Mouse (Mus musculus) layer of hippocampus, adult 18-20 months (tissue): Measurements from ENCODE around the gene Lta. TPM values are rescaled to one million over a fixed set of nuclear protein-coding genes. Genes with fewer than 3 reads are reported as not detected.

ENCODE experiments used
- DNase-seq, 2 experiments: peaks; one replicate each; pipeline ENCODE4 v3.0.0; 2022; ENCODE audit warnings: low spot score in 2 of 2
- long read RNA-seq: library from polyadenylated mRNA; stranded (forward); transcript quantifications from one replicate; pipeline ENCODE4 v2.0.0, GENCODE M21; 2021
- total RNA-seq, 2 experiments: library from RNA; stranded (reverse); gene quantifications; 2 replicates each; pipeline ENCODE4 v1.2.3; 2021

Lta gene
- under 1 TPM; 0.22 to 0.41 TPM for total RNA-seq
- long read RNA-seq, result 0 reads

DNA sequence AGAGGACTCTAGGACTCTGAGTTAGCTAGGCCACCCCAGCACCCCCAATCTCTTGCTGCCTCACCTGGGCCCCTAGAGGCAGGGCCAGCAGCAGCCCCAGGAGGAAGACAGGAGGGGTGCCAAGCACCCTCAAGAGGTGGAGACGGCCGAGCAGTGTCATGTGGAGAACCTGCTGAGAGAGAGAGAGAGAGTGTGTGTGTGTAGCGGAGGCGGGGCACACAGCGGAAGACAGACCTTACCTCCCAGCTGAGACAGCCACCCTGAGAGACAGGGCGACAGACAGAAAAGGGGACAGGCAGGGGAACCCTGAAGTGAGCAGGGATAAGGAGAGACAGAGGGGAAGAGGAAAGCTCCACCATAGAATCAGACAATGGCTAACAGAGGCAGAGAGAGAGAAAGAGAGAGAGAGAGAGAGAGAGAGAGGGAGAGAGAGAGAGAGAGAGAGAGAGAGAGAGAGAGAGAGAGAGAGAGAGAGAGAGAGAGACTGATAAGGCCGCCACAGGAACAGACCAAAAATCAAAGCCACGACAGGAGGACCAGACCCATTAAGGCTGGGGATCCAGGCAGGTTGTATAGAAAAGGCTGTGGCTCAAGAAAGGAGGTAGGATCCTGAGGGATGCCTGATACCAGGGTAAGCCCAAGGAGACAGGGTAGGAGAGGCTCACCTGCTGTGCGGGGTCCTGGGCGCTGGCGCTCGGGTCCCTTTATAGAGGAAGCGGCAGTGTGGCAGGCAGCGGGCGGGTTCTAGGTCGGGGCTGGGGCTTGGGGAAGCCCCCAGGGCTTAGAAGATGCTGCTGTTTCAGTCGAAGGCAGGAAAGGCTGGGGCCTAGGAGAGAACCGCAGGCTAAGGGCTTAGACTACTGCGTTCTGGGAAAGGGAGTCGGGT is at the start of gene Lta:
Gene Lta (minus strand): TSS at position 858 of the 886 bp plus-strand sequence.
- DNase-seq, result no peak

DNA sequence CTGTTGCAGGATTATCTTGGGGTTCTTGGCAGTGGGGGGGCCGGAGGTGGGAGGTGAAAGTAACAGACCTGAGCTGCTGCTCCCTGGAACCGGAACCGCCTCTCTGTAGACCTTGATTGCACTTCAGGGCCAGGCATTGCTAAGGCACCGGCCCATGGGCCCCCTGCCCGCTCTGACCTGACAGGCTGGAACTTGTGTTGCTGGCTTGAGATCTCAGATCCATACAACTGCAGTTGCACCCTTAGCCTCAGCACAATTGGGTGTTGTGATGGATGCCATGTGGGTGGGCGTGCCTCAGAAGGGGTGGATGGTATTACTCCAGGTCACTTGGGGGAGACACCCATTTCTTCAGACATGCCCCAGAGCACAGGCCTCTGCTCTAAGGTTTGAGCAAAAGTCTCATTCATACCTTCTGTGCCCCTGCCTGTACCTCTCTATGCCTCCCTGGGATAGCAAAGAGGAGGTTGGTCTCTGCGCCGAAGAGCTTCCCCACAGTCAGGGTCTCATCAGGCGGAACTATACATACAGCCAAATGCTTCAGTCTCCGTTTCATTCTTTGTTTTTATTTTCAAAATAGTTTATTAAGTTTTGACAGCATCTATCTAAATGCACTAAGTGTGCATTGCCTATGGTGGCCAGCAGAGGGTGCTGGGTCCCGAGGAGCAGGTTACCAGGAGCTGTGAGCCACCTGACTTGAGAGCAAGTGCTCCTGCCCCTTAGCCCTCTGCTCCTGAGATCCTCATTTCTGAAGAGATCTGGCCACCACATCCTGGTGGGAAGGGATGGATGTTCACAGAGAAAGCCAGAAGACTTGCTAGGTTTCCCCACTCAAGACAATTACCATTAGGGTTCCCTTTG is 49.3 kb upstream of the Lta start:
- DNase-seq, result peak in 1 of 2 experiments; percentile 65

DNA sequence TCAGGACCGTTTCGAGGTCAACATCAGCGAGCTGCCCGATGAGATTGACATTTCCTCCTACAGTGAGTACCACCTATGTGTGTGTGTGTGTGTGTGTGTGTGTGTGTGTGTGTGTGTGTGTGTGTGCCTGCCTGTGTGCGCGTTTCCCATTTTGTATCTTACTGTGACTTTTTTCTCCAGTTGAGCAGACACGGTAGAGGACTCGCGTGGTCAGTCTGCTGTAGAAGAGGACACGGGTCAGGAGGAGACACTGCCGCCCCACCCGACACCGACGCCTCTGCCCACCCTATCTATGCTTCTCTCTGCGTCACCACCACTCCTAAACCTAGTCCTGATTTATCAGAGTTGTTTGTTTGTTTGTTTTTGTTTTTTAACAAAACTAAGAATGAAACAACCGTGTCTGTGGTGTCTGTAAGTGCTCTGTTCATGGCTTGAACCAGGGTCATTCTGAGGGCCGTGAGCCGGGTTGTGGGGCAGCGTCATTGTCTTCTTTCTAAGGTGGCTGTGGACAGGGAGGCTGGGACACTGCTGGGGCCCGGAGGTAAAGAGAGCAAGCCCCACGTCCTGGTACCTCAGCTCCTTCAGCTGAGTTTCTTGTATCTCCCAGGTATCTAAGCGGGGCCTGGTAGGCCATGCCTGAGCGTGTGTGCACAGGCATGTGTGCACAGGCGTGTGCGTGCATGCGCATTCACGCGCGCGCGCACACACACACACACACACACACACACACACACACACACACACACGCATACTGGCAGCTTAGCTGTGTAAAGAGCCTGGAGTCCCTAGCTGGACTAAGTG is 48.3 kb upstream of the Lta start:
- no peak for DNase-seq

DNA sequence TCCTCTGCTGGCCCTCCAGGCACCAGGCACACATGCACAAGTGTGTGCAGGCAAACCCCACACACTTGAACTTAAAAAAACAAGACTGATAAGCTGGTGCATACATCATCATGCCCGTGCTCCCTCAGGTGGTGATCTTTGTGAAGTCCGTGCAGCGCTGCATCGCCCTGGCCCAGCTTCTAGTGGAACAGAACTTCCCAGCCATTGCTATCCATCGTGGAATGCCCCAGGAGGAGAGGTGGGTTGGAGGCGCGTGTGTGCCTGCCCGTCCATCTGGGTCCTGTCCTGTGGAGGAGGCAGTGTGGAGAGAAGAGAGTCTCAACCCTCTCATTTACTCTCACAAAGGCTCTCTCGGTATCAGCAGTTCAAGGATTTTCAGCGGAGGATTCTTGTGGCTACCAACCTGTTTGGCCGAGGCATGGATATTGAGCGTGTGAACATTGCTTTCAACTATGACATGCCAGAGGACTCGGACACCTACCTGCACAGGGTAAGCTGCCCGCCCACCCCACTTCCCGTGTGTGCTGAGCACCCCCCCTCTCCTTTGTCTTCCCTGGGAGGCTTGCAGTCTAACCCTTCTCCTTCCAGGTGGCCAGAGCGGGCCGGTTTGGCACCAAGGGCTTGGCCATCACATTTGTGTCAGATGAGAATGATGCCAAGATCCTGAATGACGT is 47.6 kb upstream of the Lta start:
- no peak for DNase-seq

DNA sequence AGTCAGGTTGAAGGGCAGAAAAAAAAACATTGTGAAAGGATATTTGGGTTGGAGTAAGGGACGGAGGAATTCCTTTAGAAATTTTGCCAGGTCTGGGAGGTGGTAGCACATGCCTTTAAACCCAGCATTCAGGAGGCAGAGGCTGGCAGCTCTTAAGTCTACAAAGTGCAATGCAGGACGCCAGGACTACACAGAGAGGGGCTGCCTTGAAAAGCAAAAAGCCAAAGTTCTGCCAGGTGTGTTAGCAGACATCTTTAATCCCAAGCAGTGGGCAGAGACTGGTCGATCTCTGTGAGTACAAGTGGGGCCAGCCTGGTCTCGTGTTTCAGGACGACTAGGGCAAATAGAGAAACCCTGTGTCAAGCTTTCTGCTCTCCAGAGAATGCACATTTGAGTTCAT is 46.8 kb upstream of the Lta start:
- DNase-seq, result no peak

DNA sequence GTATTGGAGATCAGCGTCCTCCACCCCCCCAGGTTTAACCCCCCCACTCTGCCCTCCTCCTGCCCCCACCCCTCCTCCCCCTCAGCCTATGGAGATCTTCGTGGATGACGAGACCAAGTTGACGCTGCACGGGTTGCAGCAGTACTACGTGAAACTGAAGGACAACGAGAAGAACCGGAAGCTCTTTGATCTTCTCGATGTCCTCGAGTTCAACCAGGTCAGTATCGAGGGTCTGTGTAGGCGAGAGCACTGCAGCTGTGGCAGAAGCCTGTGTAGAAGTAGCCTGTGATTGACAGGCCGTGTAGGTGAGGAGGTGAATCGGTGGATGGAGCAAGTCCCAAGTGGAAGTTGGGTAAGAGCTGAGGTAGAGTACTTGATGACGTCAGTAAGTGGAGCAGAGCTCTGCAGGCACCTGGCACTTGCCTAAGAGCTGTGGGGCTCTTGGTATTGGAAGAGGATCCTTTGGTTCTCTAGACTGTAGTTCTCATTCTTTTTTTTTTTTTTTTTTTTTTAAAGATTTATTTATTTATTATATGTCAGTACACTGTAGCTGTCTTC is 46.1 kb upstream of the Lta start:
- DNase-seq, result peak in 1 of 2 experiments; percentile 1

DNA sequence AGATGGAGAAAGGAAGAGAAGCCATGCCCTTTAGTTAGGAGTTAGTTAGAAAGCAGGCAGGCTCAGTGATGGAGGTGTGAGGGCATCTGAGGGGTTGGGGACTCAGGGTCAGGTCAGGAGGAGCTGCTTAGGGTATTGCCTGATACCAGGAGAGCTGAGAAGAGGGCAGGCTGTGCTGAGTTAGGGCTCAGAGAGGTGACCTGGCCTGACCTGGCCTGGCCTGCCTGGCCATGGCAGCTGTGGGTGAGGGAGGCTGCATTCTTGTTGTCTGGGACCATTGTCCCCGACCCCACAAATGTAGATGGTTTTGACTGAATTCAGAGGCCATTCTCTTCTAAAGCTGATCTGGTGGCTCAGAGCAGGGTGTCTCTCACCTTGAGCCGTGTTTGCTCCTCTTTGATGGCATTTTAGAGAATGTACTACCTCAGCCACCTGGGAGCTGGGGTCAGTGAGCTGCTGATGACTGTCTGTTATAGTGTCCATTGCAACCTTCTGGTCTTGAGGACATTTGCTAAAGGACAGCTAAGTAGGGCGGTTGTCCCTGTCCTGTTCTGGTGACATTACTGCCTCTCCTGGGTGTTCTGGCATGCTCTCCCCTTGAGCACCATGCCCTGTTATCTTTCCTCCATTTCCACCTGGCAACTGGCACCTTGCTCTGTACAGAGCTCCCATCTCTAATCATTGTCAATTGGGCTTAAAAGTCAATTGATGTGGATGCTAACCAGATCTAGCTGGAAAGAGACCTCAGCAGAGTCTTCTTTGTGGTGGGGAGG is 45.4 kb upstream of the Lta start:
- DNase-seq, result peak in 1 of 2 experiments; percentile 1

DNA sequence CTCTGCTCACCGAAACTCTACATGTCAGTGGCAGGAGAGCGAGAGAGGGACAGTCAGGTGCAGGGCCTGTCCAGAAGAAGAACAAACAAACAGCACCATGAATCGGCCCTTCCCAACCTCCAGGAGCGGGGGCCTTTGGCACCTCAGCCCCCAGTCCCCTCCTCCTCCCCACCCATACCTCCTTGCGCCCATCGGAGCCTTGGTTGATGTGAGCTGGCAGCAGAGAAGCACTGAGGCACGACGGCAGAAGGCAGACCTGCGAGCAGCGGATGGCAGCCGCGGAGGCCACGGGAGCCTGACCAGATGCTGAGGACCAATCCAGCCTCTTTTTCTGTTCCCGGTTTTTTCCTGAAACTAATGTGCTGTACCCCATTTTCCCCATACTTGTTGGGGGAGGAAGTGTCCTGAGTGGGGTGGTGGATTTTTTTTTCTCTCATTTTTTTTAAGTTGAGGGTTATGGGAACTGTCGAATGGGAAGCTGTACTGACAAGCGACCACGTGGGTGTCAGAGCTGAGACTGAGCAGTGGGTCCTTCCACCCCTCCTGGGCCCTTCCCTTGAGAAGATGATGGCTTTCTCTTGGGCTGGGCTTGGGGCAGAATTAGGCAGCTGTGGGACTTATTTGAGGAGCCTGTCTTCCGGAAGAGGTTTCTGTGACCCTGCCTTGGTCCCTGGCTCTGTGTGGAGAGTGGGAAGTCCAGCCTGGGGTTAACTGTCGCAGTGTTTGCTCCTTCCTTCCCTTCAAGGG is 44.5 kb upstream of the Lta start:
- no peak for DNase-seq

DNA sequence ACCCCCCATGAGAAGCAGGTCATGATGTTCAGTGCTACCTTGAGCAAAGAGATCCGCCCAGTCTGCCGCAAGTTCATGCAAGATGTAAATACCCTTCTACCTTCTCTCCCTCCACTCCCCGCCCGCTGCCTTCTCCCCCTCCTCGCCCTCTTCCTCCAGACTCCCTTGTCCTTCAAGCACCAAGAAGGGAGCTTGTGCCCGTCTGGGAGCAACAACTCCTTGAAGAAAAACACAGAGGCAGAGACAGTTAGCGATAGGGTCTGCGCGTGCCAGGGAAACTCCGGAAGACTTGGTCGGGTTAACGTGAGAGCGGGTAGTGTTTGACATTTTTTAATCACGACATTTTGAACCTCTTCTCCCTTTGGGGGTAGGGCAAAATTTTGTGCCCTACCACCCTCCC is 43.8 kb upstream of the Lta start:
- DNase-seq, result no peak

DNA sequence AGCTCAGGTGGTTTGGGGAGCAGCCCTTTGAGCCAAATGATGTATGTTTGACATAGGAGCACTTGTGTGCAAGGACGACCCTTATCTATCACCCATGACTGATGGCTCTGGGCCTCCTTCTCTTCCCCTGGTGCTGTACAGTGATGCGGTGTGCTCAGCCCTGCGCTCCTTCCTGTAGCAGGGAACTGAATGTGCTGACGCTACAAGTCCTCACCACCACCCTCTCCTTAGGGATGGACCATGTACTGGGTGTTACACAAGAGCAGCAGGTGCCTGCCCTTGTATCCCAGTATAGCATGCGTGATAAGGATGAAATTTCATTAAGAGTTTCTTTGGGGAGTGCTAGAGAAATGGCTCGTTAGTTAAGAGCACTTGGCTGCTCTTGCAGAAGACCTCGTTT is 42.0 kb upstream of the Lta start:
- no peak for DNase-seq

DNA sequence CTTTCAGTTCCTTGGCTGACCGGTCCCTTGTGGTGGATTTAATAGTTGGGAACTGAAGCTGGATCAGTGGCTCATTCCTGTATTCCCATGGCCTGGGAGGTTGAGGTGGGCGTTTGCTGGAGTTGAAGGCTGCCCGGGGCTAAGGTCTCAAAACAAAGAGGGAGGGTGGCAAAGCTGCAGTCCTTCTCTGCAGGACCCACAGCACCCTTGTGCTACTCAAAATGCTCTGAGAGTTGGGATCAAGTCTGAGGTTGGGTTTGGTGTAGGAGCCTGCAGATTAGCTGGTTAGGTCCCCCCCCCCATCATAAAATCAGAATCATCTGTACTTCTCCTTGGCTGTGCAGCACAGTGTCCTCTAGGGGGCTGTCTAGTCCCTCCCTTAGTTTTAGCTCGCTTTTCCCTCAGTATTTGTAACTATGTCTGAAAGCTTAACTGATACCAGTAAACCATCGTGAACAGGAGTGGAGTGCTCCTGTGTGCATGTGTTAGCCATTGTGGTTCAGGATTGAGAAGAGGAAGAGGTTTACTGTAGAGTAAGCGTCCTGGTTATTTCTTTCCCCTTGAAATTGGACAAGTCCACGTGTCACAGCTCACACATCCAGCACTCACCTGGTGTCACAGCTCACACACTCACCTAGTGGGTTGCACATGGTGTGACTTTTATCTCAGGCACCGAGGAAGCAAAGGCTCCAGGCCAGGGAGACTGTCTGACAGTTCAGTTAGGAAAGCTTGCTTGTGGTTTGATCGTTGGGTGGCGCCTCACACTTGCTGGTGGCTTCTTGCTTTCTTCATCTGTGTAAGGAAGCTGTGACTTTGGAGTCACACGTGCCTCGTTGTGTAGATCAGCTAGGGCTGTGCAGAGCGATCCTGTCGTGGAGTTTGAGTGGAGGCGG is 40.8 kb upstream of the Lta start:
- DNase-seq, result no peak

DNA sequence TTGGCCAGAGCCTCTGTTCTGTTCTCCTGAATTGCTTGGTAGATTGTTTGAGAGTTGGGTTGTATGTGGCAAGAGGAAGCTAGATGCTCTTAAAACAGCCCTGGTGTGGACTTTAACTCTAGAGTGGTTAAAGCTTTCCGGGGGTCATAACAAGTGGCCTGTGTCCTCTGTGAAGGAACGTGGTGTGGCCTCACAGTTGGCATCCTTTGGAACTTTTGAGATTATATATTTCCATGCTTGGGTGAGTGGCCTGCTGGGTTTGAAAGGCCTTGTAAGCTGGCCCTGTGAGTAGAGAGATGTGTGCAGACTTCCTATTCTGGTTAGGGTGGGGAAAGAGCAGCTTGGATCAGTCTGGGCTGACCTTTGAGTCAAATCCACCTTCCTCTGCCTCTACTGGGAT is 39.8 kb upstream of the Lta start:
- DNase-seq, result no peak

DNA sequence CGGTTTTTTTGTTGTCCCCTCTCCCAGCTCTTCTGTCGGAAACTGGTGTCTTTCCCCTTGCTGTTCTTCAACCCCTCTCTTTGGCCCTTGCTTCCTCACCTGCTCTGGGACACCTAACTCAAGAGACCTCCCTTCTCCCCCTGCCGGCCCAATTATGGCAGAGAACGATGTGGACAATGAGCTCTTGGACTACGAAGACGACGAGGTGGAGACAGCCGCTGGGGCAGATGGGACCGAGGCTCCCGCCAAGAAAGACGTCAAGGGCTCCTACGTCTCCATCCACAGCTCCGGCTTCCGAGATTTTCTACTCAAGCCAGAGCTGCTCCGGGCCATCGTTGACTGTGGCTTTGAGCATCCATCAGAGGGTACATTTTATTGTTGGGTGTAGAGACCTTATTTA is 37.9 kb upstream of the Lta start:
- no peak for DNase-seq

DNA sequence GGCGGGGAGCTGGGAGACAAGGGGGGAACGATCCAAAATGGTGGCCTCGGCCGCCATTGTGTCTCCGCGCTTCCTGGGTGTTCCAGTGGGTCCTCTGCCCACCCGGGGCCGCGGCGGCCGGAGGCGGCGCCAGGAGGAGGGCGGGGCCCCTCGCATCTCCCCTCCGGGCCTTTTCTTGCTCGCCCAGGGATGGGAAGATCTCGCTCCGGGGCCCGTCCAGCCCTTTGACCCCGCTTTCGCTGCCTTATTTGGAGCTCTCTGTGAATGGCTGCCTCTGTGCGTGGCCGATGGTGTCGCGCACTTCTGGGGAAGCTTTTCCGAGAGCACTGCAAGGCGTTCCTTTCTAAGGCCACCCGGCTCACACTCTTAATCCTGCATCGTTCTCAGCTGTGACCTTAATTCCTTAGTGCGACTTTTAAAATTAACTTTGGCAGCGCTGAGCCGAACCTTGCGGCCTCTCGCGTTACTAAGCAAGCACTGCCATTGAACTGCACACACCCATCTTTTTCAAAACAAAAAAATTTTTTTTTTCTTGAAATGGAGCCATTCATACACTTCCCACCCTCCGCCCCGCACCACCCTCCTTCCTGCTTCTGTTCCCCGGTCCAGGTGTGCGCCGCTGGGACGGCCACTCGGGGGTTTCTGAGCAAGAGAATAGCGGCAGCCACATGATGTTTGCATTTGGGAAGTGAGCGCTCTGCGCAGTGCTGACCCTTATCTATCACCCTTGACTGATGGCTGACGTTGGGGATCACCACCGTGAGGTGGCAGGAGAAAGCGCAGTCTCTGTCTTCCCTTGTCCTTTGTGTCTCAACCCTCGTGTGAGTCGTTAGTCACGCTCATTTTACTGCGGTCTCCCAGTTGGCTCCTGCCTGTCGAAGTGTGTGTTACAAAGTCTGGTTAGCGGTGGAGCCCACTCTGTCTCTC is 37.1 kb upstream of the Lta start:
- peak; percentile 46 to 61 for DNase-seq

DNA sequence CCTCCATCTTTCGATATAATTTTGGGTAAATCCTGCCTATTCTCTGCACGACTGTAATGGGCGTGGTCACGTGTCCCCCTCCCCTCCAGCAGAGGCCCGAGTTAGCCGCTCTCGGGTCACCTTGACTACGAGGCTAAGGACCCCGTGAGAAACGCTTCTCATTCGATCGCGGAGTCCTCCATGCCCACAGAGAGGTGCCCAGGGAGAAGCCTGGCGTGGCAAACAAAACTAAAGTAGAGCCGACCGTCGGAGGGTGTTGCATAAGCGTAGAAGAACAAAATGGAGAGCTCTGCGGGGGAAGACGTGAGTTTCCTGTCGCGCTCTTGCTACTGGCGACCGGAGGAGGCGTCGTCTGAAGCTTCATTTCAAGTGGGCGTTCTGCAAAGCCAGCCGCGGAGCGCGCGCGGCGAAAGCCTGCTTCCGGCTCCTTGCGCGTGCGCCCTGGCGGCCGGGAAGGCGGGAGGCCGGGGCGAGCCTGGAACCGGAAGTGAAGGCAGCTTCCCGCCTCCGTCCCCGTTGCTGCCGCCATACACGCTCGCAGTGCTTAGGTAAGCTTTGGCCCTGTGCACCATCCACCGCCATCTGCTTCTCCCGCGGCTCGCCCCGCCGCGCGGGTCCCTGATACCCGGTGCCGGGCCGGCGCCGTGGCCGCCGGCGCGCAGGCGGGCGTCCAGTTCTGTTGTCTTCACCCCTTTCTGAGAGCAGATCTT is 36.3 kb upstream of the Lta start, which contains the start of gene Ddx39b:
Gene Ddx39b (plus strand): TSS at position 442 of the 710 bp plus-strand sequence.
- peak; percentile 97 for DNase-seq
